Mouse (Mus musculus) MEL (cell line): ENCODE results near the gene Zic2.

Experiments
- CTCF ChIP-seq, 3 experiments: IDR thresholded peaks in 2 of 3; conservative IDR thresholded peaks in 1 of 3; 2 replicates each; pipeline ENCODE4 v1.5.1; 2011 to 2012; ENCODE audit warnings: low read length in 3 of 3, low read depth in 2 of 3, mild to moderate bottlenecking in 2 of 3, improper control_type of control experiment in 1 of 3, inconsistent platforms in 1 of 3, mixed read lengths in 1 of 3, moderate library complexity in 1 of 3; ENCODE audit not compliant: control insufficient read depth in 1 of 3, insufficient read depth in 1 of 3, poor library complexity in 1 of 3, severe bottlenecking in 1 of 3
- GABPA ChIP-seq: IDR thresholded peaks from 2 replicates; pipeline ENCODE4 v1.6.1; 2012; ENCODE audit warnings: low read depth, mild to moderate bottlenecking, inconsistent platforms, low read length, improper control_type of control experiment, moderate library complexity
- GATA1 ChIP-seq: IDR thresholded peaks from 2 replicates; pipeline ENCODE4 v1.6.1; 2011; ENCODE audit warnings: low read depth, low read length, improper control_type of control experiment
- HCFC1 ChIP-seq: IDR thresholded peaks from 2 replicates; pipeline ENCODE4 v1.6.1; 2012; ENCODE audit warnings: low read depth, mild to moderate bottlenecking, inconsistent platforms, low read length, improper control_type of control experiment, moderate library complexity
- POLR2A ChIP-seq, 2 experiments: IDR thresholded peaks; 2 replicates each; pipeline ENCODE4 v1.6.1; 2011 to 2012; ENCODE audit warnings: low read length in 2 of 2, mild to moderate bottlenecking in 2 of 2, control low read depth in 1 of 2, improper control_type of control experiment in 1 of 2, low read depth in 1 of 2, moderate library complexity in 1 of 2; ENCODE audit not compliant: control insufficient read depth in 1 of 2, insufficient read depth in 1 of 2, poor library complexity in 1 of 2
- RAD21 ChIP-seq: IDR thresholded peaks from 2 replicates; pipeline ENCODE4 v1.6.1; 2011; ENCODE audit warnings: mild to moderate bottlenecking, low read depth, low read length, improper control_type of control experiment
- TCF12 ChIP-seq: IDR thresholded peaks from 2 replicates; pipeline ENCODE4 v1.6.1; 2014; ENCODE audit warnings: low read depth, mild to moderate bottlenecking, inconsistent platforms, low read length, improper control_type of control experiment, moderate library complexity
- USF2 ChIP-seq, 2 experiments: IDR thresholded peaks; 2 replicates each; pipeline ENCODE4 v1.6.1; 2011 to 2012; ENCODE audit warnings: improper control_type of control experiment in 2 of 2, low read length in 2 of 2, borderline replicate concordance in 1 of 2, inconsistent platforms in 1 of 2, low read depth in 1 of 2, mild to moderate bottlenecking in 1 of 2; ENCODE audit not compliant: insufficient read depth in 1 of 2
- ZC3H11A ChIP-seq: IDR thresholded peaks from 2 replicates; pipeline ENCODE4 v1.6.1; 2012; ENCODE audit warnings: low read depth, mild to moderate bottlenecking, inconsistent platforms, low read length, improper control_type of control experiment

GRCm38 (mm10) chr14:122427204-122427560 is 48.1 kb upstream of the Zic2 start:
- TF ChIP-seq USF2 (IDR thresholded peaks at IDR 0.05; ENCODE audit: borderline replicate concordance in 1 of 2, insufficient read depth in 1 of 2, low read depth in 1 of 2, low read length in 2 of 2) (no peak), CTCF (IDR thresholded peaks at IDR 0.05 in 2 of 3, conservative IDR thresholded peaks at IDR 0.05 in 1 of 3; ENCODE audit: control insufficient read depth in 1 of 3, insufficient read depth in 1 of 3, low read depth in 2 of 3, low read length in 3 of 3, poor library complexity in 1 of 3, severe bottlenecking in 1 of 3) (no peak), TCF12 (no peak), GATA1 (no peak), POLR2A (IDR thresholded peaks at IDR 0.05; ENCODE audit: control insufficient read depth in 1 of 2, insufficient read depth in 1 of 2, low read depth in 1 of 2, low read length in 2 of 2, poor library complexity in 1 of 2) (no peak), ZC3H11A (no peak), HCFC1 (no peak), RAD21 (no peak), GABPA (no peak)
